Mouse (Mus musculus): ENCODE results near the gene Aunip. TPM values are rescaled to one million over a fixed set of nuclear protein-coding genes. Genes with fewer than 3 reads are reported as not detected.

The Aunip gene
- polyA plus RNA-seq, 1 experiment from 2014 or later: 8.1 TPM

DNA sequence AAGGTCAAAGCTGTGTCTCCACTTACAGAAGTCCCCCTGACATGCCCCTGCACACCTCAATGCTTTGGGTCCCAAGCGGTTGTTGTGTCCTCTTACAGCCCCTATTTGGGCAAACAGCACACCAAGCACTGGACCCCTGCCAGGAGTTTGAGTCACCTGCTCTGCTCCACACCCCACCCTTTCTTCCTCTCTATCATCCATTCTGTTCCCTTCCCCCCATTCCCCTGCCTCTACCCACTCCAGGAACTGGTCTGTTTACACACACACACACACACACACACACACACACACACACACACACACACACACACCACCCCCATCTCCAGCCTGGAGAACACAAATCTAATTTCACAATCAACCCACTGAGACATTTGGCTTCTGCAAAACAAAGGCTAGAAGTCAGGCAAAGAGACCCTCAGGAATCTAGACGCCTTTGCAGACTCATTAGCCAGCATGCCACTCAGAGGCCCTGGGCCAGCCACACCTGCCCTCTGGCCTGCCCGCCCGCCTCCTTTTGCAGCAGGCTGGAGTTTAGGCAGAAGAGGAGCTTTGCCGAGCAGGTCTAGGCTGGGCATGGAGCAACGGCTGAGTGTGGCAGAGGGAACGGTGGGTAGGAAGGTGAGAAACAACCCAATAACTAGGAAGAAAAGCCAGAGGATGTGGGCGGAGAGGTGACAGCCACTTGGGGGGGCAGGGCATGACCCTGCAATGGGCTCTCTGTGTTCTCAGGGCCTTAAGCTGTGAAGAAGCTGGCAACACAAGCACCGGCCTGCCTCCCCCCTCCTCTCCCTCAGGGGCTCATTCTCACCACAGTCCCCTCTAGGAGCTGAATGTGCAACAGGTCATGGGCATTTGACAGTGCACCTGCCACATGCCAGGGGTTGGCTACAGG lies 36.3 kb downstream of the Aunip start:
- Histone ChIP-seq H3K4me2 (replicated peaks) (0 out of 2 replicates have a peak overlapping the region, but pooled peaks have one; percentile 16), H3K9ac (0 out of 2 replicates have a peak overlapping the region, but pooled peaks have one; percentile 33), H3K4me3 (no peak overlapping the region), H3K27ac (no peak overlapping the region), H3K36me3 (peaks cover 75% of the 10 kb centered on the region), H3K9me3 (peaks cover 10% of the 10 kb centered on the region), H3K27me3 (replicated peaks) (no peaks in the 10 kb centered on the region; the same call in 1 of the 2 replicates), H3K4me1 (peaks cover 21% of the 10 kb centered on the region)
- no peak for ATAC-seq (ENCODE audit: low FRiP score, low read depth)
- 67% methylated on average over 9 of the region's 9 CpGs for WGBS

DNA sequence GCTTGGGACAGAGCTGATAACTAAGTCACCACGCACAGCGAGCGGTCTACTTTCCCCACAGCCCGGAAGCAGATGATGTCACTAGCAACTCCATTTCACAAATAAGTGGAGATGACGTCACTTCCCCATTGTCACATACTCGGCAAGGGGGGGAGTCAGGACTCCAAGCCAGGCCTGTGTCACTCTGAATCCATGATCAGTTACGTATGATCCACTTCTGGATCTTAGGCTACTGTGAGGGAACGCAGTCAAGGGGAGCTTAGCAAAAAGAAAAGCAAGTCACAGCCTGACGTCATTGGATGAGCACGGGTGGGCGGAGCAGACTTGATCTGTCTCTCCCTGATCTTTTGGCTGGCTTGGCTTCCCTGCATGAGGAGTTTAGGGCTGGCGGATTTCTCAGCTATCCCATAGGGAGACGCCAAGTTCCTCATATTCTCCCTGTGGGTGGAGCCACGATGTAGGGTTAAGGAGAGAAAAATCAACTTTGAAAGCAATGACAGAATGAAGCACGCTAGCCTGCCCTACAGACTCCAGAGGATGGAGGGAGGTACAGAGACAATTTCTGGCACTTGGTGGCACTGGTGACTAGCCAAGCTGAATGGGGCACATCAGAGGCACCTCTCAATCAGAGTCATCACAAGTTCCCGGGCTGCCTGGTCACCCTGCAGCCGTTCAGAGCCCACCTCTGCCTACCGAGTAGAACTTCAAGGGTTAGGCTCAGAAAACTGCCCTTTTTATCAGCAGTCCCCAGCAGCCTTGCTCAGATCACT lies 37.6 kb downstream of the Aunip start:
- H3K9me3 ChIP-seq: peaks cover 10% of the 10 kb centered on the region
- 77% methylated on average over 18 of the region's 18 CpGs for WGBS
- no peak for ATAC-seq (ENCODE audit: low FRiP score, low read depth)
- H3K36me3 ChIP-seq: peaks cover 63% of the 10 kb centered on the region
- H3K4me2 ChIP-seq (replicated peaks): no peak overlapping the region
- no peak overlapping the region for H3K27ac ChIP-seq
- no peak overlapping the region for H3K4me3 ChIP-seq
- H3K27me3 ChIP-seq (replicated peaks): no peaks in the 10 kb centered on the region
- H3K4me1 ChIP-seq: peaks cover 21% of the 10 kb centered on the region
- H3K9ac ChIP-seq: no peak overlapping the region

- Histone ChIP-seq H3K36me3 (peaks cover 49% of the 10 kb centered on the region), H3K9me3 (peaks cover 10% of the 10 kb centered on the region), H3K4me3 (no peak overlapping the region), H3K4me1 (peaks cover 21% of the 10 kb centered on the region), H3K27me3 (replicated peaks) (no peaks in the 10 kb centered on the region), H3K9ac (no peak overlapping the region), H3K27ac (no peak overlapping the region), H3K4me2 (replicated peaks) (no peak overlapping the region)
- 98% methylated on average over 8 of the region's 8 CpGs for WGBS
- no peak for ATAC-seq (ENCODE audit: low FRiP score, low read depth)
Measured at GRCm38 (mm10) chr4:134549899-134550298, 39.1 kb downstream of the Aunip start.

DNA sequence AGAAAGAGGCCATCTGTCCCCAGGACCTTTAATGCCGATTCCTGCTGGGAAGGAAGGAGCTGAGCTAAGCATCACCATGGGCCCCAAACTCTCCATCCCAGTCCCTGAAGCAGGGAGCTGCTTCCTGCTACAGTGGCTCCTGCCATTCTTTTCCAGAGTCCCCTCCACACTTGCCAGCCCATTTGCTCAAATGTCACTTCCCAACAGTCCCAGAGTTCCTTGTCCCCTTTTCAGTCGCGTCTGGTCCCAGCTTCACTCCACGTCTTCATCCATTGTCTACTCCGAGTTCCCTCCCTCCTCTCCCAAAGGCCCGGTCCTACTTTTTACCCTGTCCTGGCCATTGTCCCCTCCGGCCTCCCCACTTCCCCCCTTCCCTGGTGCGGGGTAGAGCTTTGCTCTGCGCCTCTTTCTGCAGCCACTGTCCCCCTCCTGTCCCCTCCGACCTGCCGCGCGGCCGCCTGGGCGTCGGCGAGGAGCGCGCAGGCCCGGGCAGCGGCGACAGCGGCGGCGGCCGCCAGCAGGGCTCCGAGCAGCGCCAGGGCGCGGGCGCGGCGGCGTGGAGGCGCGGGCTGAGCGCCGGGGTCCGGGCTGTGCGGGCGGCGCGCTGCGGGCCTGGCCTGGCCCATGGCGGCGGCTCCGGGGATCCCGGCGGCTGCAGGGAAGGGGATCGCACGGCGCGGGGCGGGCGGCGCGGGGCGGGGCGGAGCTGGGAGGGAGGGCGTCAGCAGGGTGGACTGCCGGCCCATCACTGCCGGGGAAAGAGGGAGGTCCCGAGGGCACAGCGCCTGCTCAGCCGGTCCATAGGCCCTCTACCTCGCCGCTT lies 40.9 kb downstream of the Aunip start, which contains the start of gene Selenon:
Gene Selenon, minus strand, starts transcription at position 673 of the 823 bp plus-strand sequence.
- Histone ChIP-seq H3K4me2 (replicated peaks) (peak within 1 kb of the TSS; percentile 73), H3K27ac (peak within 1 kb of the TSS; percentile 74), H3K36me3 (peaks cover 31% of the 10 kb centered on the region), H3K27me3 (replicated peaks) (no peaks in the 10 kb centered on the region), H3K9me3 (peaks cover 10% of the 10 kb centered on the region), H3K9ac (peak within 1 kb of the TSS; percentile 94), H3K4me3 (peak within 1 kb of the TSS; percentile 73), H3K4me1 (peaks cover 21% of the 10 kb centered on the region)
- peak; percentile 70 for ATAC-seq (ENCODE audit: low FRiP score, low read depth)
- 2% methylated on average over 23 of the region's 67 CpGs for WGBS

DNA sequence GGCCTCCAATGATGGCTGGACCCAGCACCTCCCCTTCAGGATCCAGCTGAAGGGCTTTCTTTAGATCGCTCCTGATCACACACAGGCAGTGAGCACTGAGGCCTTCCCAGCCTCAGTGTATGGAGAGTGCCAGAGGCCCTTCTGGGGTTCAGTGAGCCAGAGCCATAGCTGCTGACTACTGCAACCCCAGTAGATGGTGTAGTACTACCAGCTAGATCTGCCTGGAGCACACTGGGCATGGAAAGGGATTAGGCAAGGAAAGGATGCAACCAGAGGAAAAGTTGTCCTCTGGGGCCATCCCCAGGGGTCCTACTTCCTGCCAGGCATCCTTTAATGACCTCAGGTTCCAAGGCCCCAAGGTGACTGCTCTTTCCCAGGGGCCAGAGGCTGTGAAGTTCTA lies 42.8 kb downstream of the Aunip start:
- H3K27ac ChIP-seq: no peak overlapping the region
- H3K4me3 ChIP-seq: no peak overlapping the region
- H3K4me1 ChIP-seq: peaks cover 14% of the 10 kb centered on the region
- no peak overlapping the region for H3K4me2 ChIP-seq (replicated peaks)
- no peak overlapping the region for H3K9ac ChIP-seq
- peaks cover 15% of the 10 kb centered on the region for H3K36me3 ChIP-seq
- peaks cover 10% of the 10 kb centered on the region for H3K9me3 ChIP-seq
- ATAC-seq (ENCODE audit: low FRiP score, low read depth): no peak
- no peaks in the 10 kb centered on the region for H3K27me3 ChIP-seq (replicated peaks)
- 84% methylated on average over 1 of the region's 1 CpGs for WGBS

GRCm38 (mm10) chr4:134555956-134556580 lies 45.3 kb downstream of the Aunip start:
- Histone ChIP-seq H3K4me2 (replicated peaks) (no peak overlapping the region), H3K4me1 (peaks cover 9% of the 10 kb centered on the region), H3K36me3 (no peaks in the 10 kb centered on the region), H3K27me3 (replicated peaks) (no peaks in the 10 kb centered on the region), H3K4me3 (no peak overlapping the region), H3K9ac (no peak overlapping the region), H3K9me3 (no peaks in the 10 kb centered on the region), H3K27ac (no peak overlapping the region)
- 58% methylated on average over 8 of the region's 8 CpGs for WGBS
- no peak for ATAC-seq (ENCODE audit: low FRiP score, low read depth)

DNA sequence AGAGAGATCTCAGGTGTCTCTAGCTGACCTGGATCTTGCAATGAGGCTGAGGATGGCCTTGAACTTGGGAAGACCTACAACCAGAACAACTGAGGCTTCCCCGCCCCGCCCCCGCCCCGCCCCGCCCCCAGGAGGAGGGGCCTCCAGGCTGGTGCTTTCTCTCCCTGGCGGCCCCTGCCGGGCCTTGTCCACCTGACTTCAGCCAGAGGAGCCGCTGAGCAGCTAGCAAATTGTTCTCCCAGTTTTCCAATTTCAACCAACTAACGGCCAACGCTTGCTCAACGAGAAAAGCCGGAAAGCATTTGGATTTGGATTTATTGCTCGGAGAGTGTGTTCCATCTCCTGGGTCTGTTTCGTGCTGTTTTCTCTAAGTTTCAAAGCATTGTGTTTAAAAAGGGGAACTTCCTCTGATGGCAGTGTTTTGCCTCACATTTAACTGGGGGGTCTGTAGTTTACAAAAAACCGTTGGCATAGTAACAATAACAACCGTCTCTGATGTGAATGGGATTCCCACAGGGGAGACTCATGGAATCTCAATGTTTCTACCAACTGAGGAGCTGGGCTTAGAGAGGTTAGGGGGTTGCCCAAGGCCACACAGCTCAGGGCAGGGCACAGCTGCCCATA lies 46.9 kb downstream of the Aunip start:
- Histone ChIP-seq H3K4me3 (no peak overlapping the region), H3K36me3 (no peaks in the 10 kb centered on the region), H3K27ac (0 out of 2 replicates have a peak overlapping the region, but pooled peaks have one; percentile 26), H3K27me3 (replicated peaks) (no peaks in the 10 kb centered on the region), H3K4me2 (replicated peaks) (no peak overlapping the region), H3K9me3 (no peaks in the 10 kb centered on the region), H3K9ac (no peak overlapping the region), H3K4me1 (peaks cover 5% of the 10 kb centered on the region)
- ATAC-seq (ENCODE audit: low FRiP score, low read depth): no peak
- WGBS: 7% methylated on average over 16 of the region's 16 CpGs

GRCm38 (mm10) chr4:134558570-134559113 lies 47.8 kb downstream of the Aunip start:
- WGBS: 68% methylated on average over 9 of the region's 9 CpGs
- Histone ChIP-seq H3K27ac (no peak overlapping the region), H3K36me3 (no peaks in the 10 kb centered on the region), H3K9me3 (no peaks in the 10 kb centered on the region), H3K4me2 (replicated peaks) (no peak overlapping the region), H3K9ac (no peak overlapping the region), H3K27me3 (replicated peaks) (no peaks in the 10 kb centered on the region), H3K4me1 (peaks cover 5% of the 10 kb centered on the region), H3K4me3 (no peak overlapping the region)
- no peak for ATAC-seq (ENCODE audit: low FRiP score, low read depth)

- no peak for ATAC-seq (ENCODE audit: low FRiP score, low read depth)
- Histone ChIP-seq H3K9ac (no peak overlapping the region), H3K27me3 (replicated peaks) (no peaks in the 10 kb centered on the region), H3K36me3 (no peaks in the 10 kb centered on the region), H3K9me3 (no peaks in the 10 kb centered on the region), H3K4me2 (replicated peaks) (no peak overlapping the region), H3K4me3 (no peak overlapping the region), H3K4me1 (peaks cover 5% of the 10 kb centered on the region), H3K27ac (no peak overlapping the region)
- WGBS: 83% methylated on average over 7 of the region's 7 CpGs
Measured at GRCm38 (mm10) chr4:134559154-134559553, 48.4 kb downstream of the Aunip start.

- Histone ChIP-seq H3K4me3 (no peak overlapping the region), H3K9me3 (no peaks in the 10 kb centered on the region), H3K36me3 (peaks cover 7% of the 10 kb centered on the region; the same call in 1 of the 2 replicates), H3K4me1 (peaks cover 5% of the 10 kb centered on the region), H3K27ac (no peak overlapping the region), H3K9ac (no peak overlapping the region), H3K4me2 (replicated peaks) (no peak overlapping the region), H3K27me3 (replicated peaks) (no peaks in the 10 kb centered on the region)
- WGBS: 90% methylated on average over 8 of the region's 8 CpGs
- ATAC-seq (ENCODE audit: low FRiP score, low read depth): no peak
Measured at GRCm38 (mm10) chr4:134560699-134561098, 49.9 kb downstream of the Aunip start.

- Histone ChIP-seq H3K27me3 (replicated peaks) (no peaks in the 10 kb centered on the region), H3K4me1 (peaks cover 5% of the 10 kb centered on the region), H3K4me3 (no peak overlapping the region), H3K9me3 (no peaks in the 10 kb centered on the region), H3K4me2 (replicated peaks) (no peak overlapping the region), H3K9ac (no peak overlapping the region), H3K36me3 (peaks cover 7% of the 10 kb centered on the region; the same call in 1 of the 2 replicates), H3K27ac (no peak overlapping the region)
- WGBS: 92% methylated on average over 2 of the region's 2 CpGs
- no peak for ATAC-seq (ENCODE audit: low FRiP score, low read depth)
Measured at GRCm38 (mm10) chr4:134562014-134562413, 51.2 kb downstream of the Aunip start.
